Mouse (Mus musculus) effector memory CD4-positive, alpha-beta T cell, adult 7 months (primary cell): Measurements from ENCODE around the gene Sema4c. TPM values are rescaled to one million over a fixed set of nuclear protein-coding genes. Genes with fewer than 3 reads are reported as not detected.

Source experiments
- polyA plus RNA-seq: library from polyadenylated mRNA; unstranded; fragments of 100-300 nt; shearing (Covaris generic); gene quantifications from one replicate; pipeline ENCODE4 v1.2.1, GENCODE M21; 2017

Gene Sema4c
- polyA plus RNA-seq, result 0.78 TPM

GRCm38 (mm10) chr1:36558031-36558993, at the start of gene Sema4c:
Gene Sema4c (minus strand): TSS chr1:36558349.

GRCm38 (mm10) chr1:36546888-36547471, 11.2 kb downstream of the Sema4c start, which contains the start of gene Ankrd39:
Gene Ankrd39 (minus strand): TSS chr1:36547445.

GRCm38 (mm10) chr1:36539186-36539585, 19.0 kb downstream of the Sema4c start, which contains the start of gene Gm42417:
Gene Gm42417 (minus strand): TSS chr1:36539429.

GRCm38 (mm10) chr1:36536783-36537182, 21.4 kb downstream of the Sema4c start, which contains the start of gene Ankrd23:
Gene Ankrd23 (minus strand): TSS chr1:36536883.

GRCm38 (mm10) chr1:36511289-36512021, 46.7 kb downstream of the Sema4c start, which contains the start of gene Cnnm3:
Gene Cnnm3 (plus strand): TSS chr1:36511867.

Other genes starting within 250 kb of the Sema4c start
- 65.8 TPM for gene Kansl3, start 189.2 kb downstream of the Sema4c start, polyA plus RNA-seq
- 1.0 TPM for gene Fer1l5, start 186.1 kb downstream of the Sema4c start, polyA plus RNA-seq
- gene Lman2l, start 113.1 kb downstream of the Sema4c start, polyA plus RNA-seq, result 23.5 TPM
- 6.1 TPM for gene Cnnm4, start 86.7 kb downstream of the Sema4c start, polyA plus RNA-seq
- 25.3 TPM for gene Cnnm3, start 46.5 kb downstream of the Sema4c start, polyA plus RNA-seq
- 14.7 TPM for gene Ankrd23, start 21.5 kb downstream of the Sema4c start, polyA plus RNA-seq
- gene Gm42417, start 18.9 kb downstream of the Sema4c start, polyA plus RNA-seq, result 1.9 TPM
- gene Ankrd39, start 10.9 kb downstream of the Sema4c start, polyA plus RNA-seq, result 23.1 TPM
- 0.23 TPM for gene Fam178b, start 124.8 kb upstream of the Sema4c start, polyA plus RNA-seq
- 424 TPM for gene Cox5b, start 133.1 kb upstream of the Sema4c start, polyA plus RNA-seq
- not detected for gene 4933424G06Rik, start 151.8 kb upstream of the Sema4c start, polyA plus RNA-seq
- 62.8 TPM for gene Actr1b, start 156.1 kb upstream of the Sema4c start, polyA plus RNA-seq
- 160 TPM for gene Zap70, start 203.4 kb upstream of the Sema4c start, polyA plus RNA-seq